Mouse (Mus musculus) thymus, postnatal 36 days (tissue): Measurements from ENCODE around the gene Acad9.

Experiments used
- DNase-seq, 2 experiments: peaks; one replicate each; pipeline ENCODE4 v3.0.0; 2022; ENCODE audit warnings: mixed read lengths in 2 of 2

The Acad9 gene

GRCm38 (mm10) chr3:36065843-36066651 lies at the start of gene Acad9:
Acad9 (plus strand) TSS chr3:36065979.
- peak; percentile 90 to 94 for DNase-seq

GRCm38 (mm10) chr3:36025732-36026131 lies 40.0 kb upstream of the Acad9 start:
- no peak for DNase-seq

GRCm38 (mm10) chr3:36029993-36030392 lies 35.8 kb upstream of the Acad9 start:
- no peak for DNase-seq

GRCm38 (mm10) chr3:36031740-36032510 lies 33.9 kb upstream of the Acad9 start:
- DNase-seq = no peak

- DNase-seq = no peak
These were observed 21.3 kb upstream of the Acad9 start for GRCm38 (mm10) chr3:36044520-36044919.

- no peak for DNase-seq
These were observed 20.7 kb upstream of the Acad9 start for GRCm38 (mm10) chr3:36045086-36045485.

GRCm38 (mm10) chr3:36049106-36049505 lies 16.7 kb upstream of the Acad9 start:
- DNase-seq = no peak

- DNase-seq = no peak
These were observed 12.3 kb upstream of the Acad9 start, which contains the start of gene Ccdc144b for GRCm38 (mm10) chr3:36053447-36053846. Ccdc144b (minus strand) TSS chr3:36053547.

GRCm38 (mm10) chr3:36060096-36060850 lies 5.5 kb upstream of the Acad9 start:
- DNase-seq = peak; percentile 62 to 70

GRCm38 (mm10) chr3:36064592-36065061 lies 1.2 kb upstream of the Acad9 start:
- DNase-seq = no peak

- DNase-seq = no peak
These were observed 613 bp upstream of the Acad9 start for GRCm38 (mm10) chr3:36065166-36065565.

GRCm38 (mm10) chr3:36067731-36068130 lies 2.0 kb downstream of the Acad9 start:
- DNase-seq = no peak

- no peak for DNase-seq
These were observed 4.7 kb downstream of the Acad9 start for GRCm38 (mm10) chr3:36070436-36070835.

- DNase-seq = no peak
These were observed 5.3 kb downstream of the Acad9 start for GRCm38 (mm10) chr3:36071047-36071446.

- no peak for DNase-seq
These were observed 8.5 kb downstream of the Acad9 start for GRCm38 (mm10) chr3:36074231-36074630.

- DNase-seq = no peak
These were observed 9.7 kb downstream of the Acad9 start for GRCm38 (mm10) chr3:36075466-36075865.

- no peak for DNase-seq
These were observed 11.6 kb downstream of the Acad9 start for GRCm38 (mm10) chr3:36077386-36077785.

- DNase-seq = no peak
These were observed 14.1 kb downstream of the Acad9 start for GRCm38 (mm10) chr3:36079886-36080285.

GRCm38 (mm10) chr3:36080741-36081140 lies 15.0 kb downstream of the Acad9 start:
- no peak for DNase-seq

GRCm38 (mm10) chr3:36082843-36083242 lies 17.1 kb downstream of the Acad9 start:
- DNase-seq = no peak

- DNase-seq = no peak
These were observed 17.6 kb downstream of the Acad9 start for GRCm38 (mm10) chr3:36083381-36083780.

- DNase-seq = no peak
These were observed 19.6 kb downstream of the Acad9 start for GRCm38 (mm10) chr3:36085394-36085793.

- no peak for DNase-seq
These were observed 21.8 kb downstream of the Acad9 start for GRCm38 (mm10) chr3:36087591-36087990.
